Mouse (Mus musculus) CH12.LX (cell line): ENCODE measurements around the gene Ice1.

Experiments
- CHD1 ChIP-seq: IDR thresholded peaks from 2 replicates; pipeline ENCODE4 v1.6.1; 2012; ENCODE audit warnings: low read depth, low read length, improper control_type of control experiment, inconsistent platforms
- CHD2 ChIP-seq: IDR thresholded peaks from 2 replicates; pipeline ENCODE4 v1.6.1; 2011; ENCODE audit warnings: low read length, improper control_type of control experiment
- CTCF ChIP-seq, 2 experiments: IDR thresholded peaks in 1 of 2; conservative IDR thresholded peaks in 1 of 2; 2 replicates each; pipeline ENCODE4 v1.5.1; 2011 to 2012; ENCODE audit warnings: low read depth in 2 of 2, low read length in 2 of 2, improper control_type of control experiment in 1 of 2, inconsistent platforms in 1 of 2, mild to moderate bottlenecking in 1 of 2, moderate library complexity in 1 of 2
- EP300 ChIP-seq: IDR thresholded peaks from 2 replicates; pipeline ENCODE4 v1.6.1; 2011; ENCODE audit warnings: low read length, improper control_type of control experiment
- HCFC1 ChIP-seq: IDR thresholded peaks from 2 replicates; pipeline ENCODE4 v1.6.1; 2012; ENCODE audit warnings: low read depth, mild to moderate bottlenecking, inconsistent platforms, low read length, improper control_type of control experiment
- JUN ChIP-seq: IDR thresholded peaks from 2 replicates; pipeline ENCODE4 v1.6.1; 2011; ENCODE audit warnings: low read depth, mild to moderate bottlenecking, low read length, improper control_type of control experiment, moderate library complexity; ENCODE audit not compliant: insufficient read depth
- MAX ChIP-seq: IDR thresholded peaks from 2 replicates; pipeline ENCODE4 v1.6.1; 2011; ENCODE audit warnings: low read length, improper control_type of control experiment
- MYC ChIP-seq: IDR thresholded peaks from 2 replicates; pipeline ENCODE4 v1.6.1; 2011; ENCODE audit warnings: low read depth, mild to moderate bottlenecking, improper control_type of control experiment, low read length
- NRF1 ChIP-seq: IDR thresholded peaks from 2 replicates; pipeline ENCODE4 v1.6.1; 2014; ENCODE audit warnings: low read depth, mild to moderate bottlenecking, inconsistent platforms, low read length, improper control_type of control experiment, moderate library complexity
- POLR2A ChIP-seq: IDR thresholded peaks from 2 replicates; pipeline ENCODE4 v1.6.1; 2011; ENCODE audit warnings: low read depth, mild to moderate bottlenecking, improper control_type of control experiment, low read length
- USF1 ChIP-seq: IDR thresholded peaks from 2 replicates; pipeline ENCODE4 v1.6.1; 2014; ENCODE audit warnings: low read depth, mild to moderate bottlenecking, inconsistent platforms, low read length, improper control_type of control experiment
- USF2 ChIP-seq: conservative IDR thresholded peaks from 2 replicates; pipeline ENCODE4 v1.6.1; 2011; ENCODE audit warnings: low read depth, low read length, improper control_type of control experiment
- ZC3H11A ChIP-seq: IDR thresholded peaks from 2 replicates; pipeline ENCODE4 v1.6.1; 2012; ENCODE audit warnings: low read depth, mild to moderate bottlenecking, inconsistent platforms, low read length, improper control_type of control experiment
- ZNF384 ChIP-seq: IDR thresholded peaks from 2 replicates; pipeline ENCODE4 v1.6.1; 2012; ENCODE audit warnings: low read depth, low read length, improper control_type of control experiment, inconsistent platforms

GRCm38 (mm10) chr13:70604723-70605122, 32.7 kb downstream of the Ice1 start:
- TF ChIP-seq HCFC1, result no peak
- peak; percentile 14 to 18; a peak in 1 of 4 replicates for TF ChIP-seq CTCF (conservative IDR thresholded peaks at IDR 0.05 in 1 of 2, IDR thresholded peaks at IDR 0.05 in 1 of 2; ENCODE audit: low read depth in 2 of 2, low read length in 2 of 2)
- TF ChIP-seq USF2, result no peak
- no peak for TF ChIP-seq POLR2A
- no peak for TF ChIP-seq MAX
- TF ChIP-seq NRF1, result no peak
- TF ChIP-seq CHD2, result no peak
- no peak for TF ChIP-seq JUN
- no peak for TF ChIP-seq EP300
- no peak for TF ChIP-seq ZC3H11A
- TF ChIP-seq CHD1, result no peak
- no peak for TF ChIP-seq ZNF384
- no peak for TF ChIP-seq MYC
- TF ChIP-seq USF1, result no peak
